Mouse (Mus musculus) C2C12 (cell line): ENCODE measurements at regions not wholly inside any gene's neighbourhood (a gene's known extent, or its start where the extent isn't known, plus 50 kb on each side); places are given as distances from the start of the nearest gene placed in this dataset.

ENCODE experiments used
- H3K27me3 ChIP-seq: one replicate; pipeline ENCODE4 v1.6.1; 2011; ENCODE audit not compliant: control insufficient read depth, insufficient read depth, insufficient read length
- H3K36me3 ChIP-seq: one replicate; pipeline ENCODE4 v1.6.1; 2011; ENCODE audit not compliant: control insufficient read depth, insufficient read depth
- H3K4me3 ChIP-seq: one replicate; pipeline ENCODE4 v1.5.1; 2011; ENCODE audit warnings: mild to moderate bottlenecking, control low read depth; ENCODE audit not compliant: poor library complexity, insufficient read depth, severe bottlenecking
- H3K79me2 ChIP-seq: one replicate; pipeline ENCODE4 v1.6.1; 2011; ENCODE audit not compliant: control insufficient read depth, insufficient read depth
- H3K79me3 ChIP-seq: one replicate; pipeline ENCODE4 v1.6.1; 2011; ENCODE audit warnings: low read depth, control low read depth
- H3ac ChIP-seq: one replicate; pipeline ENCODE3; 2011; ENCODE audit warnings: low read depth; ENCODE audit not compliant: control insufficient read depth, insufficient read length
- CEBPB ChIP-seq: IDR thresholded peaks from one replicate; pipeline ENCODE4 v1.6.1; 2011; ENCODE audit warnings: low read depth, mild to moderate bottlenecking, control low read depth, moderate library complexity
- CTCF ChIP-seq: IDR thresholded peaks from one replicate; pipeline ENCODE4 v1.5.1; 2011; ENCODE audit not compliant: control insufficient read depth, insufficient read depth, insufficient read length
- FOSL1 ChIP-seq: IDR thresholded peaks from one replicate; pipeline ENCODE4 v1.8.0; 2011; ENCODE audit warnings: mild to moderate bottlenecking, low read length; ENCODE audit not compliant: poor library complexity, insufficient read depth, severe bottlenecking
- MAX ChIP-seq: IDR thresholded peaks from one replicate; pipeline ENCODE4 v1.6.1; 2011; ENCODE audit warnings: mild to moderate bottlenecking, control low read depth
- MYOD1 ChIP-seq: IDR thresholded peaks from one replicate; pipeline ENCODE4 v1.6.1; 2011; ENCODE audit warnings: low read depth; ENCODE audit not compliant: control insufficient read depth, insufficient read length
- MYOG ChIP-seq: IDR thresholded peaks from one replicate; pipeline ENCODE4 v1.6.1; 2011; ENCODE audit not compliant: control insufficient read depth, insufficient read length; ENCODE audit errors: extremely low read depth
- USF1 ChIP-seq: IDR thresholded peaks from one replicate; pipeline ENCODE4 v1.6.1; 2011; ENCODE audit warnings: low read depth, mild to moderate bottlenecking, control low read depth, moderate library complexity

DNA sequence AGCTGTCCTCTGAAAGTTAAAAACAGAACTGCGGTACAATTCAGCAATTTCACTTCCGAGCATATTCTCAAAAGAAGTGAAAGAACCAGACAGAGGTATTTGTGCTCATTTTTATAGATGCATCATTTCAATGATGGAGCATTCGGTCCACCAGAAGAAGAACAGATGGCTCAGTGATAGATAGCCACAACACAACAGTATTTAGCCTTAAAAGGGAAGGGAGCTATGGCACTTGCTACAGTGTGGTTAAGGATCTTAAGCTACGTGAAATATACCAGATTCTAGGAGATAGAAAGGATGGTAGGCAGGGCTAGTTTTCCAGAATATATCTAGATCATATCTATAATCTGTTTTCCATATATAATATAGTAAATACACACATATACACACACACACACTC lies 77.5 kb upstream of the Gadd45a start:
- Histone ChIP-seq H3K79me3 (no peaks in the 10 kb centered on the region), H3K36me3 (no peaks in the 10 kb centered on the region), H3K27me3 (no peaks in the 10 kb centered on the region), H3K4me3 (no peak overlapping the region), H3ac (no peak overlapping the region), H3K79me2 (no peaks in the 10 kb centered on the region)
- TF ChIP-seq USF1 (no peak), MAX (no peak), FOSL1 (no peak), MYOG (no peak), CTCF (no peak), CEBPB (no peak)

DNA sequence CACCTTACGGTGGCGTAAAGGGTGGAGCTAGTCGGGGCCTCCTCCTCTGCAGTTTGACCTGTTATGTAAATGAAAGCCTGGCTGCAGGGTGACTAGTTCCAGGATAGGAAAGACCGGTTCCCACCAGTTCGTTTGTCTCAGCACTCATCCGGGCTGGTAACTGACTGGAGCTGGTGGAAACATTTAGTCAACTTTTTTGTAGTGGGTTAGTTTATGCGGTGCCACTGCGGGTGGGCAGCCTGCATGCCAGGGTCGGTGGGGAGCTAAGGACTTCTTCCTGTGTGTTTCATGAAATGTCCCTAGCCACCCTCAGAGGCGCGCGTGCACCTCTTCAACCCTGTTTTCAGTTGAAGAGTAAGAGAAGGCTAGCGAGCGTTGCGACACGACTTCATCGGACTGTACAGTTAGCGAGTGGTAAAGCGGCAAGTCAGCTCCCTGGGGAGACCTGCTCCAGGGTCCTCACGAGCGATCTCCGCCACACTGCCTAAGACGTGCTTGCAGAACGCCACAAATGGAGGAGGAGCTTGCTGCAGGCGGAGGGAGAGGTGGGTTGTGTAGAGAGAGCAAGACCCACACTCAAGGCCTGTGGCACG lies 76.5 kb upstream of the Gadd45a start:
- no peaks in the 10 kb centered on the region for H3K79me2 ChIP-seq
- H3ac ChIP-seq = no peak overlapping the region
- no peaks in the 10 kb centered on the region for H3K79me3 ChIP-seq
- no peak overlapping the region for H3K4me3 ChIP-seq
- H3K36me3 ChIP-seq = no peaks in the 10 kb centered on the region
- H3K27me3 ChIP-seq = no peaks in the 10 kb centered on the region
- TF ChIP-seq CTCF (no peak), USF1 (no peak), CEBPB (no peak), MYOG (no peak), MAX (no peak), MYOD1 (no peak), FOSL1 (no peak)

DNA sequence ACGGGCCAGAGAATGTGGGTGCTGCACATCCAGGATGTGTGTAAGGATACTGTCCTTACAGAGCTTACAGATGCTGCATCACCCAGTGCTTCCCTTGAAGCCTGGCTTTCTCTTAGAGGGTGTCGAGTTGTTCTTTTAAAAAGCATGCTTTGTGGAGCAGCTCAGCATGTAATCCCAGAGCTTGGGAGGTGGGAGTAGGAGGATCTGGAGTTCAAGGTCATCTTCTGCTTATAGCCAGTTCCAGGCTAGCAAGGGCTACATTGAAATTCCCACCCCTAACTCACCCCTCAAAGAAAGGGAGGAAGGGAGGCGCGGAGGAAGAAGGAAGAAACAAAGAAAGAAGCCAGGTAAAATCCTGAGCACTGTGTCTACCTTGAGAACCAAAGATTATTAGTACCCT lies 76.0 kb upstream of the Gadd45a start:
- H3K79me2 ChIP-seq = no peaks in the 10 kb centered on the region
- no peaks in the 10 kb centered on the region for H3K79me3 ChIP-seq
- no peaks in the 10 kb centered on the region for H3K27me3 ChIP-seq
- no peak overlapping the region for H3K4me3 ChIP-seq
- TF ChIP-seq FOSL1 = no peak
- TF ChIP-seq MYOD1 = no peak
- TF ChIP-seq CTCF = no peak
- TF ChIP-seq MAX = no peak
- no peak overlapping the region for H3ac ChIP-seq
- no peaks in the 10 kb centered on the region for H3K36me3 ChIP-seq

DNA sequence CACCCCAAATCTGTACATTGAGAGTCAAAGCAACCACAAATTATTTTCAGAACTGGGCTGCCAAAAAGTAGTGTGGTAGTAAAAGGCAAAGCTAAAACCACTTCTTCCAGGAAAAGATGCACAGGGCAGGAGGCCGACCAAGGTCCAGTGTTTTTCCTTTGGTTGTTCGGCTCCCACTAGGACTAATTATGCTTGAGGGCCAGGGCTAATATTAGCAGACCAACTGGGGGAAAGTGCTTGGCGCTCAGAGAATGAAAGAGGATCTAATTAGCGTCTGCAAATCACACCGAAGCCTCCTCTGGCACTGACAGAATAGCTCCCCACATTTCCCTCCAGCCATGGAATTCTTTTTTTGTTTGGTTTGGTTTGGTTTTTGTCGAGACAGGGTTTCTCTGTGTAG lies 75.1 kb upstream of the Gadd45a start:
- H3K27me3 ChIP-seq = no peaks in the 10 kb centered on the region
- H3K79me2 ChIP-seq = no peaks in the 10 kb centered on the region
- no peak for TF ChIP-seq CTCF
- TF ChIP-seq MAX = no peak
- TF ChIP-seq USF1 = no peak
- no peak for TF ChIP-seq CEBPB
- no peak for TF ChIP-seq FOSL1
- TF ChIP-seq MYOG = no peak
- no peak for TF ChIP-seq MYOD1
- no peaks in the 10 kb centered on the region for H3K79me3 ChIP-seq
- no peak overlapping the region for H3K4me3 ChIP-seq
- H3K36me3 ChIP-seq = no peaks in the 10 kb centered on the region
- H3ac ChIP-seq = no peak overlapping the region

DNA sequence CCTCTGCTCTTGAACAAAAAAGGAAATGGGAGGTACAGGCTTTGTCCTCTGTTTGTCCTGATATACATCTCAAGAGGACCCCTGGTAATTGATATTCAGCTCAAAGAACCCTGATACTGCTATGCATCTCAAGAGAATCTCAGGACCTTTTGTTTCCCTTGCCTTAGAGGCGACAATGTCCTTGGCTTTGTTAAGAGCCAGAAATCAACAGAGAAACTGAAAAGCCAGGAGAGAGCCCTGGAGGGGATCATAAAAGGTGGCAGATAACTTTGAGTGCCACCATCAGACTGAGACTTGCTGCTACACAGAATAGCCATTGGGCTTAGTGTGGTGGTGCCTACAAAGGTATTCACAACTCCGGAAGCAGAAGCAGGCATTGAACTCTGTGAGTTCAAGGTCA lies 74.3 kb upstream of the Gadd45a start:
- TF ChIP-seq FOSL1 (no peak), USF1 (no peak), CTCF (no peak), MAX (no peak), MYOD1 (no peak), MYOG (no peak), CEBPB (no peak)
- Histone ChIP-seq H3K79me2 (no peaks in the 10 kb centered on the region), H3ac (no peak overlapping the region), H3K4me3 (no peak overlapping the region), H3K27me3 (no peaks in the 10 kb centered on the region), H3K79me3 (no peaks in the 10 kb centered on the region), H3K36me3 (no peaks in the 10 kb centered on the region)

DNA sequence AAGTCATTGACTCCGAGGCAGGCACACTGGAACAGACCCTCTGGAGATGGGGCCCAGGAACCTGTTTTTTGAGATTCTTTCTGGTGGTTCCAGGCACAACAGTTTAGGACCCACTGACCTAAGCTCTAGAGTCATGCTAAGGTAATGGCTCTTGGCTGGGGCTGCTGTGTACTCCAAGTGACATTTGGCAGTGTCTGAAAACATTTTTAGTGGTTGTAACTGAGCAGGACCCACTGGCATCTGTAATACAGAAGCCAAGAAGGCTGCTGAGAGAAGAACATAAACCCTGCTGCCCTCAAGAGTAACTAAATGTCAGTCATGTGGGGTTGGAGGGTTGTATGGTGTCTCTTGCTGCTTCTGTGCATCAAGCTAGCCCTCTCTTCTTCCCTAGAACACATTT lies 73.1 kb upstream of the Gadd45a start:
- H3K79me2 ChIP-seq = no peaks in the 10 kb centered on the region
- no peaks in the 10 kb centered on the region for H3K79me3 ChIP-seq
- no peaks in the 10 kb centered on the region for H3K27me3 ChIP-seq
- H3ac ChIP-seq = no peak overlapping the region
- no peaks in the 10 kb centered on the region for H3K36me3 ChIP-seq
- no peak overlapping the region for H3K4me3 ChIP-seq
- TF ChIP-seq CEBPB (no peak), CTCF (no peak), MAX (no peak), MYOD1 (no peak), USF1 (no peak), FOSL1 (no peak), MYOG (no peak)
